Mouse (Mus musculus): ENCODE measurements around the gene Efhd2. TPM values are rescaled to one million over a fixed set of nuclear protein-coding genes. Genes with fewer than 3 reads are reported as not detected.

Gene Efhd2
- total RNA-seq, 2 experiments from 2014 or later = 26.2 to 31.6 TPM

DNA sequence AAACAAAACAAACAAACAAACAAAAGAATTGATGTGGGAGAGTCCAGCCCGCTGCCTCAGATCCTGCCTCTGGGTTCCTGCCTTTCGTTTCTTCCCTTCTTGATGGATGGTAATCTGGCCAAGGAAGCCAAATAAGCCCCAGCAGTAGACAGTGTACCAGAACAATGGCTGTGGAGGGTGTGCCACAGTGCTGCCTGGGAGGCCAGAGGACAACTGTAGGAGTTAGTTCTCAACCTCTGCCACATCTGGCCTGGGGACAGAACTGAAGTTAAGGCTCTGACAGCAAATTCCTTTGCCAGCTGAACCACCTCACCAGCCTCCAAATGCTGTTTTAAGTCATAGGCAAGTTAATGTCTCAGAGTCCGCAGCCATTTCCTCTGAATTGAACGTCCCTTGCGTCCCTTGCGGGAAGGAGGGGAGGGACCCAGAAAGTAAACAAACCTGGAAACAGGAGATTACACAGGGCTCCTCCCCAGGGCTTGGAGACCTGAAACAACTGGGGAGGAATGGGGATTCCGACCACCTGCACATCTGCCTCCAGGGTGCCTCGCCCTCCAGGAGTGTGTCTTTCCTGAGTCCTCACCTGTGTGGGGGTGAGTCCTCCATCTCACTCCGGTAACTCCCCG lies 6.7 kb upstream of the Efhd2 start:
- no peak for DNase-seq

GRCm38 (mm10) chr4:141879875-141880274 lies 5.2 kb upstream of the Efhd2 start:
- no peak for DNase-seq

DNA sequence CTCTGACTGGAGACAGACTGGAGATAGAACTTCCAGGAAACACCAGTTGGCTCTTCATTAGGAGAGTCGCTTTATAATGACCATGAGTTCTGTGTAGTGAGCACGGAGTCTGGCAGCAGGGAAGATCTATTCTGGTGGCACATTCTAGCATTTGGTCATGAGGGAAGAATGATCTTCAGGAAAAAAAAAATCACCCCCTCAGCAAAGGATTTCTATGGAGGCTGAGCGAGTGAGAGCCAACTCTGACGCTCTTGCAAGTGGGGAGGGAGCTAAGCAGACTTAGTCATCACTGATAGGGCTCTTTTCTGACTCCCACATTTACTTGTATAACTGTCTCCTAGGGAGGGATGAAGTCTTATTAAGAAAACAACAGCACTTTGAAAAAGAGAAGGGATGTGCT lies 4.4 kb upstream of the Efhd2 start:
- DNase-seq = no peak

DNA sequence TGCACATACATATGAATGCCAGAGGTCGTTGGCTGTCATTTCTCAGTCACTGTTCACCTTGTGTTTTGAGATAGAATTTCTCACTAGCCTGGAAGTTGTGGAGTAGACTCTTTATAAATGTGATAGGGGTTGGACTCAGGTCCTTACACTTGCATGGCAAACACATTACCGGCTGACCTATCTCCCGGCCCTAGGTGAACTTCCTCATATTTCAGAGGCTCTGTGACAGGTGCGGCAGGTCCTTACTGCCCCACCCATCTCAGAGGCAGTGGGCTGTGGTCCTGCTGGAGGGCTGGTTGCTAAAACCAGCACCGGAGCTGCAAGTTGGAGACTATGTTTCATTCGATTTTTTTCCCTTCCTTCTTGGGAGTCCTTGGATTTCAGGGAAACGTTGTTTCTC lies 3.9 kb upstream of the Efhd2 start:
- no peak for DNase-seq

- no peak for DNase-seq
These were observed 875 bp upstream of the Efhd2 start for GRCm38 (mm10) chr4:141875481-141876108.

DNA sequence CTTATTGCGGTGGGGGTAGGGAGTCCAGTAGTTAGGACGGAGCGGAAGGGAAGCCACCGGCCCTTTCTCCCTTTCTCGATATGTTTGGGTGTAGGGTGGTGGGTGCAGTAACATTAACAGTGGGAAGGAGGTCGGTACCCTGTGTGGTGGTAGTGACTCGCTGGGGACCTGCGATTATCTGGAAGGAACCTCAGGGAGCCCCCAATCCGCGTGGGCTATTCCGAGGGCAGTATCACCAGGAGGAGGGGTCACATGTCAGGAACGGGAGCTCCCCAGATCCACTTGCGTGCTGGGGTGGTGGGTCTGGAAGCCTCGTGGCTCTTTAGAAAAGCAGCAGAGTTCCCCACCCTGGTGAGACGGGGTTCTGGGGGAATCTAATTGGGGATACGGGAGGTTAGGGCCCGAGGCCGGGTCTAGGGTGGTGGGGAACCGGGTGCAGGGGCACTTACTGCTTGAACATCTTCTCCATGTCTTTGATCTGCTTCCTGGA lies 564 bp downstream of the Efhd2 start:
- no peak for DNase-seq

DNA sequence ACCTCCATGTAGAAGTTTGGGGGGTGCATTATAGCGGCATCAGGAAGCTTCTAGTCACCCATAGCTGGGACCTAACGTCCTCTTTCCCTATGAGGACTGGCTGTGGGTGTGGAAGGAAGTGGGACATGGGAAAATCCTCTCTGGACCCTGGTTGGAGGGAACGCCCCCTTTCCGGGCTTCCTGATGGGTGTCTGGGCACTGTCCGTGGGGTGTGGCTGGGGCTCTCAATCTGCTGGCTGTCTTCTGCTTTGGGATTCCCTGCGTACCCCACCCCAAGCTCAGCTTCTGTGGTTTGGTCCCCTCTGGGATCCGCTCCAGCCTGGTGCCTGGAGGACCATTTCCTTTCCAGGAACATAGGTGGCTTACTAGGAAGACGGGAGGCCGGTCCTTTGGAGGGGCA lies 1.7 kb downstream of the Efhd2 start:
- peak; percentile 11 for DNase-seq

DNA sequence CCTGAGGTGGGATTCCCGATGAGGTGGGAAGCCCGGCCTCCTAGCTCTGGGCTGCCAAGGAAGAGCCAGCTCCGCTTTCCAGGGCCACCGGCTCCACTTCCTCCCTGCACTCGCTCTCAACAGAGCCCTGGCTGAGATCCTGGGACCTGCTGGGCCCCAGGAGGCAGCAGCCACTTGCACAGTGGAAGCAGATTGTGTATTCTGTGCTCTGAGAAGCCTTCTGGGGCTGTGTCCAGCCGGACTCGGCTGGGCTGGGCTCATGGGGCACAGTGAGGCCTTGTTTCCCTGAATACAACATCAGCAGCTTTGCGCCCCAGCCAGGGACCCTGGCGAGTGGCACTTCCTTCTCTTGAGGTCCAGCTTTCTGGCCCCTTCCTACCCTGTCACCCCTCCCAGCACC lies 2.8 kb downstream of the Efhd2 start:
- DNase-seq = peak; percentile 27

DNA sequence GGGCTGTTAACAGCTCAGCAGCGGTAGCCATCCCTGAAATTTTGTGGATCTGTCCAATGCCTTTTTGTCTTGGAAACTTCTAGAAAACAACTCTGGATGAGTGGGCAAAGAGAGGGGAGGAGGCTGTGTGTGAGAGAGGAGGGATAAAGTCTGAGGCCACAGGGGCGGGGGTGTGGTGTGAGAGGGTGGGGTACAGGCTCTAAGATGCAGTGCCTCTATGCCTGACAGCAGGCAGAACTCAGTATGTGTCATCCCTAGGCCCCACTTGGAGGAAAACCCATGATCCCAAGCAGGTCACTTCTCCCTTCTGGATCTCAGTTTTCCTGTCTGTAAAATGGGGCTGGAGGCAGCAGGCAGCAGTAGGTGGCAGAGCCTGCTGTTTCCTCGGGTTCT lies 3.4 kb downstream of the Efhd2 start:
- no peak for DNase-seq

- peak; percentile 27 for DNase-seq
These were observed 3.9 kb downstream of the Efhd2 start for GRCm38 (mm10) chr4:141870666-141871332.

GRCm38 (mm10) chr4:141869436-141870215 lies 5.1 kb downstream of the Efhd2 start:
- DNase-seq = no peak

GRCm38 (mm10) chr4:141868051-141868450 lies 6.7 kb downstream of the Efhd2 start:
- DNase-seq = peak; percentile 7

- DNase-seq = peak; percentile 82
These were observed 7.2 kb downstream of the Efhd2 start for GRCm38 (mm10) chr4:141867498-141867897.

- peak; percentile 53 for DNase-seq
These were observed 7.7 kb downstream of the Efhd2 start for GRCm38 (mm10) chr4:141866933-141867490.

DNA sequence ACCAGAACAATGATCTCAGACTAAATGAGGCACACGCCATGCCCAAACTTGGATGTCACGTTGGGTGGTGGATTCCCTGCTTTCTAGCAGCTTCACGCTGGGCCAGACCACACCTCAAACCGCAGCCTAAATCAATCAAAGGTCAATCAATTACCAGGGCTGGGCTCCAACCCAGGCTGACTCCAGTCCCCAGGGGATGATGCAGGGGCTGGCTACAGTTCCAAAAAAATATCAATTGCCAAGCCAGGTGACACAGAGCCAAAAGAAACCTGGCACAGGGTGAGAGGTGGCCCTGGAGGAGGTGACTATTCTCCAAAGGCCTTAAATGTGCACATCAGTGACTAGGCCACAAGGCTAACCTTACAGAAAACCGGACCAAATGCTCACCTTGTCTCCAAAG lies 9.1 kb downstream of the Efhd2 start:
- DNase-seq = no peak

- no peak for DNase-seq
These were observed 9.7 kb downstream of the Efhd2 start for GRCm38 (mm10) chr4:141865006-141865405.

- DNase-seq = no peak
These were observed 10.2 kb downstream of the Efhd2 start for GRCm38 (mm10) chr4:141864506-141864905.

GRCm38 (mm10) chr4:141863726-141864280 lies 10.9 kb downstream of the Efhd2 start:
- no peak for DNase-seq

GRCm38 (mm10) chr4:141862867-141863266 lies 11.9 kb downstream of the Efhd2 start:
- DNase-seq = no peak

DNA sequence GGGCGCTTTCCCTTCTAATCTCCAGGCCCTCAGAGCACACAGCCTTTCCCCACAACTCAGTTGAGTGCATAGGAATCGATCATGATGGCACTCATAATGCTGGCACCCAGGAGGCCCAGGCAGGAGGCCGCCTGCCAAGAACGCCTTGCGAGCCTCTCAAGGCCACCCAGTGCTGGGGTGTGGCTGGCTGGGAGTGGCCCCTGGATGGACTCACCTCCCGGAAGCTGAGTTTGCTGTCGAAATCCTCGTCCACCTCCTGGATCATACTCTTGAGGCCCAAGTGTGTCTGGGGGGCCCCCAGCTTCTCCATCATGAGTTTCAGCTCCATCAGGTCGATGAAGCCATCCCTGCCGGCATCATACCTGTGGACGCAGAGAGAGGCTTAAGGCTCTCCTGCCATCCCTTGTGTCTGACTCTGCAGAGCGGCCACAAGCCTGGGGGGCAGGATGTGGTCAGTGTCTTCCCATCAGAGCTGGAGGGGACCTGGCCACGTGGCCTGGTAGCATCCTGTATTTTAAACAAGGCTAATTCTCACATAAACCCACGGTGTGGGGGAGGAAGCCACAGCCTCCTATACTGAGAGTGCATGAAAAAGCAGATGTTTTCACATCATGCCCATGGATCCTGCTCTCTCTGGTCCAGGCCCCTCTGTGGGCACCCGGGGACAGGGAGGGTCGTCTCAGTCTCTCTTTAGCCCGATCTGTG lies 13.0 kb downstream of the Efhd2 start:
- no peak for DNase-seq

DNA sequence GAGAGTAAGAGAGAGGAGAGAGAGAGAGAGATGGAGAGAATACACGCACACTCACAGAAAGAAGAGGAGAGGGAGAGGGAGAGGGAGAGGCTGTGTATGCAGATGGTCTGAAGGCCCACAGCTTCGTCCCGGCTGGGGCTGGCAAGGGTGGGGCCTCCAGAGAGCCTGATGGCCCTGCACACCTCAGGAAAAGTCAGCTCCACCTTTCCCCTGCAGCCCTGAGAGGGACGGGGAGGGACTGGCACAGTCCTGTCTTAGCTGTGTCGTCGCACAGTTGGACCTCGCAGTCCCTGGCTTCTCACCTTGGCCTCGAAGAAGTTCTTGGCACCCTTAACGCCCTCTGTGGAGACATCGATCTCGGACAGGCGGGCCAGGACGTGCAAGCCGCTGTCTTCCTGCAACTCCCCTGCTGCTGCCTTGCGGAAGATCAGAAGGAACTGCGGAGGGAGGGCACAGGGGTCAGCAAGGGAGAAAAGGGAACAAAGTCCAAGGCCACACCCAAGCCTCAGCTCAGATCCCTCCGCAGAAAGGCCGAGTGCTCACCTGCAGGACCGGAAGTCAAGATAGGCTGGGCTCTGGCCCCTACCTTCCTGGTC lies 14.4 kb downstream of the Efhd2 start:
- no peak for DNase-seq

Data from gastrocnemius, postnatal 10 days (tissue).